Mouse (Mus musculus) CD8-positive naive resting alpha-beta T cell, adult 2 months (primary cell): ENCODE measurements around the gene Fam71d.
A peak's percentile ranks its signal among the peaks of the same experiment; 100 is the strongest.

ENCODE experiments used
- DNase-seq, 2 experiments: peaks; one replicate each; pipeline ENCODE4 v3.0.0; 2022; ENCODE audit warnings: low read depth in 2 of 2, low spot score in 2 of 2

The Fam71d gene

GRCm38 (mm10) chr12:78691325-78691724, at the start of gene Fam71d:
Fam71d (plus strand) TSS chr12:78691535.
- no peak for DNase-seq

GRCm38 (mm10) chr12:78643691-78644090, 47.6 kb upstream of the Fam71d start:
- DNase-seq = no peak

GRCm38 (mm10) chr12:78645282-78645681, 46.1 kb upstream of the Fam71d start:
- DNase-seq = no peak

GRCm38 (mm10) chr12:78659718-78660304, 31.5 kb upstream of the Fam71d start:
- no peak for DNase-seq

- DNase-seq = no peak
Measured at GRCm38 (mm10) chr12:78678101-78678806, 13.1 kb upstream of the Fam71d start.

- no peak for DNase-seq
Measured at GRCm38 (mm10) chr12:78678807-78679189, 12.5 kb upstream of the Fam71d start.

GRCm38 (mm10) chr12:78681048-78681447, 10.3 kb upstream of the Fam71d start:
- DNase-seq = no peak

GRCm38 (mm10) chr12:78682279-78682678, 9.1 kb upstream of the Fam71d start:
- DNase-seq = no peak

- DNase-seq = no peak
Measured at GRCm38 (mm10) chr12:78685669-78686215, 5.6 kb upstream of the Fam71d start.

GRCm38 (mm10) chr12:78688876-78689275, 2.5 kb upstream of the Fam71d start:
- DNase-seq = no peak

GRCm38 (mm10) chr12:78693281-78693680, 1.9 kb downstream of the Fam71d start:
- no peak for DNase-seq

GRCm38 (mm10) chr12:78717783-78718182, 26.4 kb downstream of the Fam71d start:
- DNase-seq = no peak

- no peak for DNase-seq
Measured at GRCm38 (mm10) chr12:78727723-78728122, 36.4 kb downstream of the Fam71d start.

- DNase-seq = no peak
Measured at GRCm38 (mm10) chr12:78739633-78740032, 48.3 kb downstream of the Fam71d start.

- no peak for DNase-seq
Measured at GRCm38 (mm10) chr12:78740289-78740688, 49.0 kb downstream of the Fam71d start.

- no peak for DNase-seq
Measured at GRCm38 (mm10) chr12:78746226-78746625, 54.9 kb downstream of the Fam71d start.

- no peak for DNase-seq
Measured at GRCm38 (mm10) chr12:78747406-78747805, 56.1 kb downstream of the Fam71d start.

GRCm38 (mm10) chr12:78748113-78748512, 56.8 kb downstream of the Fam71d start:
- DNase-seq = peak in 1 of 2 experiments; percentile 38

GRCm38 (mm10) chr12:78748557-78749377, 57.4 kb downstream of the Fam71d start, which contains the start of gene Mpp5:
Mpp5 (plus strand) TSS chr12:78748907.
- peak; percentile 93 to 94 for DNase-seq

- peak; percentile 20 to 32 for DNase-seq
Measured at GRCm38 (mm10) chr12:78749378-78749801, 58.1 kb downstream of the Fam71d start.

GRCm38 (mm10) chr12:78761979-78762378, 70.6 kb downstream of the Fam71d start:
- no peak for DNase-seq
